Mouse (Mus musculus) neutrophil, adult 59 days (primary cell): Measurements from ENCODE around the gene Ucp1. TPM values are rescaled to one million over a fixed set of nuclear protein-coding genes. Genes with fewer than 3 reads are reported as not detected.

Source experiments
- total RNA-seq, 2 experiments: library from RNA; stranded (reverse); gene quantifications; 1 replicate in 1 of 2; 2 replicates in 1 of 2; pipeline ENCODE4 v1.2.4; 2023

The Ucp1 gene
- total RNA-seq = not detected

DNA sequence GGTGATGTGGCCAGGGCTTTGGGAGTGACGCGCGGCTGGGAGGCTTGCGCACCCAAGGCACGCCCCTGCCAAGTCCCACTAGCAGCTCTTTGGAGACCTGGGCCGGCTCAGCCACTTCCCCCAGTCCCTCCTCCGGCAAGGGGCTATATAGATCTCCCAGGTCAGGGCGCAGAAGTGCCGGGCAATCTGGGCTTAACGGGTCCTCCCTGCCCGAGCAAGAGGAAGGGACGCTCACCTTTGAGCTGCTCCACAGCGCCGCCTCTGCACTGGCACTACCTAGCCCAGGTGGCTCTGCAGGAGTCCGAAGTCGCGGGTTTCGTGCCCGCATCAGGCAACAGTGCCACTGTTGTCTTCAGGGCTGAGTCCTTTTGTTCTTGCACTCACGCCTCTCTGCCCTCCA is at the start of gene Ucp1:
Gene Ucp1 (plus strand): TSS at position 177 of the 400 bp plus-strand sequence.

DNA sequence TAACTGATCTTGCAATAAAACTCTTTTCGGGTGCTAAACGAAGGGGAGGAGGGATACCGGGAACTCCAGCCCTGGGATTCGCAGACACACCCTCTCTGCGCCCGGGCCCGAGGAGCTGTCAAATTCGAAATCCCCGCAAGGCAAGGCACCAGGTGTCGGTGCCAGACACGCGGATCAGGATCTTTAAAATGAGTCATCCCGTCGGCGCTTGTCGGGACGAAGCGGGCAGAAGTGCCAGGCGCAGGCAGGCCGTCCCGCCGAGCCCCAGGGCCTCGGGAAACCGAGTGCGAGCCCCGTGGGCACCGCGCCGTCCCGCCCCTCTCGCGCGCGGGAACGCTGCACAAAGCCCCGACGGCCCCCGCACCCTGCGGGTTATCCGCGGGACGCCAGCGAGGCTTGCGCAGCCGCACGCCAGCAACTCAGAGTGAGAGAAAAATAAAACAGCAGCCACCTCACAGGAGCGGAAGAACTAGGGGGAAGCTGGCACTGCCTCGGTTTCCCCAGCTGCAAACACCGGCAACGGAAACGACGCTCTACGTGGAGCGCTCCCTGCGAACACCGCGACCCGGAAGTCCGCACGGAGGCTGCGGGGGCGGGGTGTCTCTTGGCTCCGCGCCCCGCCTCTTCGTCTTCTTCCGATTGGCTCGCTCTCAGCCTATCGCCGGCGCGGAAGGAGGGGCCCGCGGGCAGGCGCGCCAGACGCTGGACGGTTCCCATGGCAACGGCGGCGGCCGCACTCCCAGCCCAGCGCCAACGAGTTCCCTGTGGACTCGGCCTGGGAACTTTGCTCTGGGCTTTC is 41.9 kb downstream of the Ucp1 start, which contains the start of gene Elmod2:
Gene Elmod2 (minus strand): TSS at position 588 of the 799 bp plus-strand sequence.

Other genes with a start within 250 kb of the Ucp1 start
- gene Tbc1d9, start 125.0 kb upstream of the Ucp1 start, total RNA-seq = 1 to 10 TPM; 4.7 to 5.9 TPM
- gene Gm10645, start 124.2 kb upstream of the Ucp1 start, total RNA-seq = under 1 TPM in 1 of 2 experiments, not detected in 1; 0.71 TPM
- gene Elmod2, start 42.1 kb downstream of the Ucp1 start, total RNA-seq = 10 to 100 TPM; 10.5 to 10.6 TPM
- not detected for gene Mgat4d, start 58.1 kb downstream of the Ucp1 start, total RNA-seq
- under 1 TPM in 1 of 2 experiments, not detected in 1; 0.11 TPM for gene Clgn, start 99.5 kb downstream of the Ucp1 start, total RNA-seq
- gene Scoc, start 168.0 kb downstream of the Ucp1 start, total RNA-seq = 10 to 100 TPM; 11.6 to 20.2 TPM
- gene Olfr370, start 245.4 kb downstream of the Ucp1 start, total RNA-seq = not detected